Mouse (Mus musculus): ENCODE data around the gene Smarca2.
A peak's percentile ranks its signal among the peaks of the same experiment; 100 is the strongest.
"Not testable (repeated sequence)": the region's sequence is repeated elsewhere in the genome, so short reads cannot be mapped to it uniquely, and the experiment has no call there.

Smarca2 gene

GRCm38 (mm10) chr19:26616271-26616670 lies 11.4 kb downstream of the Smarca2 start:
- DNase-seq (ENCODE audit: low spot score in 2 of 2): no peak

- DNase-seq (ENCODE audit: low spot score in 2 of 2): no peak
Observed at GRCm38 (mm10) chr19:26617287-26617686, 12.4 kb downstream of the Smarca2 start.

DNA sequence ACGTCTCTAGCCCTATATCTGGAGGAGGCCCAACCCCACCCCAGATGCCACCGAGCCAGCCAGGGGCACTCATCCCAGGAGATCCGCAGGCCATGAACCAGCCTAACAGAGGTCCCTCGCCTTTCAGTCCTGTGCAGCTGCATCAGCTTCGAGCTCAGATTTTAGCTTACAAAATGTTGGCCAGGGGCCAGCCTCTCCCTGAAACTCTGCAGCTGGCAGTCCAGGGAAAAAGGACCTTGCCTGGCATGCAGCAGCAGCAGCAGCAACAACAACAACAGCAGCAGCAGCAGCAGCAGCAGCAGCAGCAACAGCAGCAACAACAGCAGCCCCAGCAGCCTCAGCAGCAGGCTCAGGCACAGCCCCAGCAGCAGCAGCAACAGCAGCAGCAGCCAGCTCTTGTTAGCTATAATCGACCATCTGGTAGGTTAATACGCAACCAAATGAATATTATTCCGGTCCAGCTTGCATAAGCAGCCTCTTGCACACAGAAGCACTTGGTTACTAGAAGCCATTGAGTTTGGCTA lies 25.9 kb downstream of the Smarca2 start:
- no peak for DNase-seq (ENCODE audit: low spot score in 2 of 2)

DNA sequence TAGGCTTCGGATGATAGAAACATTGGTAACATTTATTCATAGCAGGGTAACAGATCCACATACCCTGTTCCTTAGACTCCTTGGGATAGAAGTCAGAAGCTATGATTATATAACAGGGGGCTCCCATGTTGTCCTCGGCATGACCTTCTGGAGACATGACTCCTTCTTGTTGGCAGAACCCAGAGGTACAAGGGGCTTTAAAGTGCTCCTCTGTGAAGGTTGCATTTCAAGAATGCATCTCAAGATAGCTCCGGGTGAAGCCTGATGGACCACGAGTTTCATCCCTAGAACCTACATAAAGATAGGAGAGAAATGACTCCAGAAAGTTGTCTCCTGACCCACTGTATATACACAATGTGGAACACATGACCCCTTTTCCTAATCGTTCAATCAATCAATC lies 27.4 kb downstream of the Smarca2 start:
- DNase-seq (ENCODE audit: low spot score in 2 of 2): no peak

- DNase-seq (ENCODE audit: low spot score in 2 of 2): no peak
Observed at GRCm38 (mm10) chr19:26640556-26640955, 35.7 kb downstream of the Smarca2 start.

- DNase-seq (ENCODE audit: low spot score in 2 of 2): no peak
Observed at GRCm38 (mm10) chr19:26641269-26641668, 36.4 kb downstream of the Smarca2 start.

DNA sequence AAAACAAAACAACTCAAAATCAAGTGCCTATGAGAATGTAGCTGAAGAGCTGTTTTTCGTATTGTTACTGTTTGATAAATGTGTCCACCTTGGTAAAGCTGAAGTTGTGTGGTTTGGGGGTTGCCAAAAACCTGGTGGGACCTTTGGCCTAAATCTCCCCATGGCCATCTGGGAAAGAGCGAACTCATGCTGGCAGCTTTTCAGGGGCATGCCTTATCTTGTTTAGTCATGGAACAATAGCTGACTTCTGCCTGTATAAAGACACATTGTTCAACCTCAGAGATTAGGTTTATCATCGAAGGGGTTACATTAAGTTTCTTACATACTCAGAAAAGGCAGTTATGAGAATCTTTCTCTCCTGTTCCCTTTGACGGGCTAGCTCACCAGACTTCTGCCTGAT lies 38.2 kb downstream of the Smarca2 start:
- no peak for DNase-seq (ENCODE audit: low spot score in 2 of 2)

DNA sequence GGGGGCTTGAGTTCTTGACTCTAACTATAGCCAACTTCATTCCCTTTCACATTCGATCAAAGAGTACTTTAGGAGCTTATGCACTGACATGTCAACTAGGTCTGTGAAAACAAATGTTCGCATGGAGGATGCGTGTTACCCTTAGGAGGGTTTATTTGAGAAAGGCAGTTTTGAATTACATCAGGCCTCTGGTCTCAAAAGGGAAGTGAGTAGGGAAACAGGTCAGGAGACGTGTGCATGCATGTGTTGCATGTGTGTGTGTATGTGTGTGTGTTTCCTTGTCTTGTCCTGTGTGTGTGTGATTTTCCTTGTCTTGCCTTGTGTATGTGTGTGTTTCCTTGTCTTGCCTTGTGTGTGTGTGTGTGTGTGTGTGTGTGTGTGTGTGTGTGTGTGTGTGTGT lies 39.1 kb downstream of the Smarca2 start:
- DNase-seq (ENCODE audit: low spot score in 2 of 2): no peak

GRCm38 (mm10) chr19:26645016-26645415 lies 40.2 kb downstream of the Smarca2 start:
- DNase-seq (ENCODE audit: low spot score in 2 of 2): no peak

- peak in 1 of 2 experiments; percentile 7 for DNase-seq (ENCODE audit: low spot score in 2 of 2)
Observed at GRCm38 (mm10) chr19:26646128-26646527, 41.3 kb downstream of the Smarca2 start.

DNA sequence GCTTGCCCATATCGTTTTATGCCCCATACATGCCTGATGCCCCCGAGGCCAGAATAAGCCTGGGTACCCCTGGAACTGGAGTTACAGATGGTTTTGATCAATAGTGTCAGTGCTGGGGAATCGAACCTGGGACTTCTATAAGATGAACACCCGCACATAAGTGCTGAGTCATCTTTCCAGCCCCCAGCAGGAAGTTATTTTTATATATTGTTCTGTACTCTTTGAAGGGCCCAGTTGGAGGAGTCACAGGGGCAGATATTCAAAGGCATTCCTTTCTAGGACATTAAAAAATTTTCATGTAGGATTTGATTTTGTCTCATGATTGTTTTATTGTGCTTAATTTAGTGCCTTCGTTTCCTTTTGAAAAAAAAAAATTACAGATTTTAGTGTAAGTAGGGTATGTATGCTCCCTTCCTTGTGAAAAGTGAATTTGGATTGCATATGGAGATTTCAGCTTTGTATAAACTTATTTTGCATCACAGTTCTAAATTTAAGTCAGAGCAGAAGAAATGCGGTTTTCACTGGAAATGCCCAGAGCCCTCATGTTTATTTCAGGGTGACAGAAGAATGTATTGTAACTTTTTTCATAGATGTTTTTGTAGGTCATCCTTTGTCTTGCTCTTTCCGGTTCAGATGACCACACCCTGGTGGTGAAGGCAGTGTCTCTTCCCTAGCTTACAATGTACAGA lies 45.9 kb downstream of the Smarca2 start:
- DNase-seq (ENCODE audit: low spot score in 2 of 2): no peak

- DNase-seq (ENCODE audit: low spot score in 2 of 2): no peak
Observed at GRCm38 (mm10) chr19:26658324-26658723, 53.5 kb downstream of the Smarca2 start.

DNA sequence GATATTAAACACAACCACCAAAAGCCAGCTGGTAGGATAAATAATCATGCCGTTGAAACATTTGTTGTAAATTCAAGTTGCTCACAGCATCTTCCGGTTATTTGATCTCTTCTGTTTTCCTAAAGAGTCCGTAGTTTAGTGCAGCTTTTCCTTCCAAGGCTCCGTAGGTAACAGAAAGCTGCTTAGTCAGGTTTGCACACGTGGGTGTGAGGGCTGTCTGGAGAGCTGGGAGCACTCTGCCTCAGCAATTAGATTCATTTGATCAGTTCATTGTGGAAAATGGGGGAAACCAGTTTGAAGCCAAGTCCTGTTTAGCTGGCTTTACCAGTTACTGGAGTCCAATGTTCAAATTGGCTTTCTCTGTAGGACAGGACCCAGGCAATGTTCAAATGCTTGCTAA lies 55.1 kb downstream of the Smarca2 start:
- DNase-seq (ENCODE audit: low spot score in 2 of 2): no peak

- DNase-seq (ENCODE audit: low spot score in 2 of 2): no peak
Observed at GRCm38 (mm10) chr19:26661198-26661597, 56.3 kb downstream of the Smarca2 start.

DNA sequence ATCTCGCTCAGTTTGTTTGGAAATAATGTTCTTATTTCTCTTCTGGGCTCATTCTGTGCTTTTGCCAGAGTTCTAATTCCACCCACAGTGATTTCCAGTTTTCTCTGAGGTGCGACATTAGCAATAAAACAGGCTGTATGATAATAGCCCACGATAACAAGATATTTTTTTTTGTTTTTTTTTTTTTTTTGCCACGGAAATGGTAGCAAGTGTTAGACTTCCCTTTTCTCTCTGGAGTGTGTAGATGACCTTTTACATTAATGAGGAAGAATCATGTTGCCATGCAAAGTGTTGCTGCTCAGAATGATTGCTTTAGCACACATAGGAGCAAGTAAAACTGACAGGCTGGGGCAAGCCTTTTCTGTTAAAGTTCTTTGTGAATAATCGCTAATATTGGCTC lies 61.5 kb downstream of the Smarca2 start:
- no peak for DNase-seq (ENCODE audit: low spot score in 2 of 2)

GRCm38 (mm10) chr19:26670089-26670488 lies 65.2 kb downstream of the Smarca2 start:
- no peak for DNase-seq (ENCODE audit: low spot score in 2 of 2)

GRCm38 (mm10) chr19:26671413-26671812 lies 66.6 kb downstream of the Smarca2 start:
- DNase-seq (ENCODE audit: low spot score in 2 of 2): not testable (repeated sequence)

GRCm38 (mm10) chr19:26675917-26676316 lies 71.1 kb downstream of the Smarca2 start:
- DNase-seq (ENCODE audit: low spot score in 2 of 2): no peak

DNA sequence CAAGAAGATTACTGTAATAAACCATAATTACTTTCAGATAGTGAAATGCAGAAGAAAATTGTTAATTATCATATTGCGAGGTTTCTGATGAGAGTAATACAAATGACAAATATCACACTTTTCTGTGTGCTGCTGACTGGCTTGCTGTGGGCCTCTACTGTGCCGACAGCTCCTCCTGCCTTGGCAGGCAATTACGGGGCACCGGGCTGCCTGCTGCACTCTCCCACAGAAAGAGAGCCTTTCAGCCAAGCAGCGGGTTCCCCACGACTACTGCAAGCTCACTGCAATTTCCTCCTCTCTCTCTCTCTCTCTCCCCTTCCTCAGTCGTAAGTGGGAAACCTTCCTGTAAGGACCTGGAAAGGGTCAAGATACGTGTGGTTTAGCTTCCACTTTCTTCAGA lies 73.7 kb downstream of the Smarca2 start:
- no peak for DNase-seq (ENCODE audit: low spot score in 2 of 2)

GRCm38 (mm10) chr19:26679674-26680073 lies 74.8 kb downstream of the Smarca2 start:
- no peak for DNase-seq (ENCODE audit: low spot score in 2 of 2)

GRCm38 (mm10) chr19:26681549-26681948 lies 76.7 kb downstream of the Smarca2 start:
- DNase-seq (ENCODE audit: low spot score in 2 of 2): no peak

- DNase-seq (ENCODE audit: low spot score in 2 of 2): no peak
Observed at GRCm38 (mm10) chr19:26682130-26682529, 77.3 kb downstream of the Smarca2 start.

DNA sequence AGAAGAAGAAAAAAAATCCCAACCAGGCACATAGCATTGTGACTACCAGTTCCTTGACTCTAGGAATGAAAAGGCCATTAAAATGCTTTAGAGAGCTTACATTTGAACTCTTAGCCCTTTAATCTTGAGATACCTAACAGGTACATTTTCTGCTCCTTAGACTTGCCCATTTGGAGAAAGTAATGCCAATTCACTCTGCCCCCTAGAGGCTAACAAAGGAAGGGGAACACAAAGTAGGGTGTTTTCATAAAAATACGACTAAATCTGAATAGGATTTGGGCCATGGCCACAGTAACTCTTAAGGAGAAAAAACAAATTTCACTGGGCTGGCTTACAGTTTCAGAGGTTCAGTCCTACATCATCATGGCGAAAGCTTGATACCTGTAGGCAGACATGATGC lies 77.9 kb downstream of the Smarca2 start:
- no peak for DNase-seq (ENCODE audit: low spot score in 2 of 2)

- no peak for DNase-seq (ENCODE audit: low spot score in 2 of 2)
Observed at GRCm38 (mm10) chr19:26683731-26684130, 78.9 kb downstream of the Smarca2 start.
